Mouse (Mus musculus): ENCODE measurements around the gene Etnk2. TPM values are rescaled to one million over a fixed set of nuclear protein-coding genes. Genes with fewer than 3 reads are reported as not detected.

Gene Etnk2
- polyA plus RNA-seq, 1 experiment = 0.18 TPM

DNA sequence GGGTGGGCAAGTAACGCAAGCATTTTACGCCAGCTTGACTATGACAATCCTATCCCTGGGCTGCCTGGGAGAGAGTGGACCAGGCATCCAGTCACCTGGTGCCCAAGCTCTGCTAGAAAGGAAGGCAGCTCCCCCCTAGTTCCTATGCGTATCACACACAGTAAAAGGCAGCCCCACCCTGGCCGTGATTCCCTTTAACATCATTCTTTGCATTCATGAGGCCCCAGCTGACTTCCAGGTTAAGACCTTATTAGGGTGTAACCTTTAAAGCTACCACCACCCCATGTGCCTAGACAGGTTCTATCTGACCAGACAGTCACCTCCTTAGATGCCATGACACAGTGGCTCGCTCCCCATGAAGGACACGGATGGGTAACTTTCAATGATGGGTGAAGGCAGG, 52.1 kb downstream of the Etnk2 start:
- 95% methylated on average over 6 of the region's 6 CpGs for WGBS
- no peak overlapping the region for H3K4me3 ChIP-seq (ENCODE audit: control insufficient read depth, insufficient read depth, low read length)

DNA sequence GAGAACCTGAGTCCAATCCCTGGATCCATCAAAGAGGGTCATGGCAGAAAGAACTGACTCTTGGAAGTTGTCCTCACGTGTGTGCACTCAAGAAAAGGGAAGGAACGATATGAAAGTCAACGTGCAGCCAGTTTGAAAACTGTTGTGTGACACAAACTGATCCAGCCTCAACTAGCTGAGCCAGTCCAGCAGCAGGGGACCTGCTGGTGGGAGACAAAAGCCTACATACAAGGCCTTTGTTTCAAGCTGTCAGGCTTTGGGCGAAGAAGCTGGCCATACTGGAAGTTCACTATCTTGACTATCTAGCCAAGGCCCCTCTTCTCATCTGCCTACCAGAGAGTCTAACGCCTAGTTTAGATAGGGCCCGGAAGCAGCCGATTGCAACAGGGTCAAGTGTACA, 53.1 kb downstream of the Etnk2 start:
- no peak overlapping the region for H3K4me3 ChIP-seq (ENCODE audit: control insufficient read depth, insufficient read depth, low read length)
- 91% methylated on average over 7 of the region's 7 CpGs for WGBS
- no peaks in the 10 kb centered on the region for H3K36me3 ChIP-seq (ENCODE audit: control insufficient read depth, insufficient read depth, low read length)
- no peaks in the 10 kb centered on the region for H3K27me3 ChIP-seq (ENCODE audit: control insufficient read depth, insufficient read depth, low read length)
- peaks cover 29% of the 10 kb centered on the region for H3K4me1 ChIP-seq (replicated peaks; ENCODE audit: control insufficient read depth, insufficient read depth, low read length)
- no peak for DNase-seq
- TF ChIP-seq CTCF (IDR thresholded peaks at IDR 0.05; ENCODE audit: borderline replicate concordance, control insufficient read depth, extremely low read depth, insufficient read depth, low read length, poor library complexity) = no peak
- TF ChIP-seq POLR2A (IDR thresholded peaks at IDR 0.05; ENCODE audit: control insufficient read depth, extremely low read depth, insufficient read depth, low read length, poor library complexity) = no peak
- no peak overlapping the region for H3K27ac ChIP-seq (ENCODE audit: control insufficient read depth, insufficient read depth, low read length)

More for the DNA sequence above, 52.1 kb downstream of the Etnk2 start:
- no peak for TF ChIP-seq POLR2A (IDR thresholded peaks at IDR 0.05; ENCODE audit: control insufficient read depth, extremely low read depth, insufficient read depth, low read length, poor library complexity)
- no peak for TF ChIP-seq CTCF (IDR thresholded peaks at IDR 0.05; ENCODE audit: borderline replicate concordance, control insufficient read depth, extremely low read depth, insufficient read depth, low read length, poor library complexity)
- no peak for DNase-seq
- Histone ChIP-seq H3K36me3 (ENCODE audit: control insufficient read depth, insufficient read depth, low read length) (no peaks in the 10 kb centered on the region), H3K27ac (ENCODE audit: control insufficient read depth, insufficient read depth, low read length) (no peak overlapping the region), H3K27me3 (ENCODE audit: control insufficient read depth, insufficient read depth, low read length) (no peaks in the 10 kb centered on the region), H3K4me1 (replicated peaks; ENCODE audit: control insufficient read depth, insufficient read depth, low read length) (peaks cover 27% of the 10 kb centered on the region)

DNA sequence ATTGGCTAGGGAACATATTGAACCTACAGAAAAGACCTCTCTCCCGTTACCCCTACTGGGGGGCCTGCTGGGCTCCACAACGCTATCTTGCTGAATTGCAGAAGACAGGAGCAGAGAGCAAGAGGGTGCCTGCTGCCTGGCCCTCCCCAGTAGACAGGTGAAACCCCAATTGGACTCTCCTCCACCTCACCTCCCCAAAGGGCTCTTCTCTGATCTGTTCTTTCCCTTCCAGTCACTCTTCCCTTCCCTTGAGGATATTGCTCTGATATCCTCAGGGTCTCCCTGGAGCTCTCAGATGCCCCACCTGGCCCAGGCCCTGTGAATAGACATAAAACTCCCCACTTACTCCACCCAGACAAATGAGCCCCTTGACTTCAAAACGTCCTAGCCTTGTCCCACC, 53.7 kb downstream of the Etnk2 start:
- H3K4me1 ChIP-seq (replicated peaks; ENCODE audit: control insufficient read depth, insufficient read depth, low read length) = peaks cover 29% of the 10 kb centered on the region
- WGBS = 69% methylated on average over 3 of the region's 3 CpGs
- no peak for DNase-seq

GRCm38 (mm10) chr1:133417539-133417938, 54.2 kb downstream of the Etnk2 start:
- Histone ChIP-seq H3K27me3 (ENCODE audit: control insufficient read depth, insufficient read depth, low read length) (no peaks in the 10 kb centered on the region), H3K4me1 (replicated peaks; ENCODE audit: control insufficient read depth, insufficient read depth, low read length) (peaks cover 31% of the 10 kb centered on the region), H3K27ac (ENCODE audit: control insufficient read depth, insufficient read depth, low read length) (no peak overlapping the region), H3K36me3 (ENCODE audit: control insufficient read depth, insufficient read depth, low read length) (no peaks in the 10 kb centered on the region), H3K4me3 (ENCODE audit: control insufficient read depth, insufficient read depth, low read length) (no peak overlapping the region)
- WGBS = 81% methylated on average over 1 of the region's 1 CpGs
- TF ChIP-seq CTCF (IDR thresholded peaks at IDR 0.05; ENCODE audit: borderline replicate concordance, control insufficient read depth, extremely low read depth, insufficient read depth, low read length, poor library complexity) (no peak), POLR2A (IDR thresholded peaks at IDR 0.05; ENCODE audit: control insufficient read depth, extremely low read depth, insufficient read depth, low read length, poor library complexity) (no peak)
- DNase-seq = no peak

More for the DNA sequence above, 53.7 kb downstream of the Etnk2 start:
- no peak for TF ChIP-seq CTCF (IDR thresholded peaks at IDR 0.05; ENCODE audit: borderline replicate concordance, control insufficient read depth, extremely low read depth, insufficient read depth, low read length, poor library complexity)
- no peak for TF ChIP-seq POLR2A (IDR thresholded peaks at IDR 0.05; ENCODE audit: control insufficient read depth, extremely low read depth, insufficient read depth, low read length, poor library complexity)
- Histone ChIP-seq H3K4me3 (ENCODE audit: control insufficient read depth, insufficient read depth, low read length) (no peak overlapping the region), H3K27me3 (ENCODE audit: control insufficient read depth, insufficient read depth, low read length) (no peaks in the 10 kb centered on the region), H3K27ac (ENCODE audit: control insufficient read depth, insufficient read depth, low read length) (no peak overlapping the region), H3K36me3 (ENCODE audit: control insufficient read depth, insufficient read depth, low read length) (no peaks in the 10 kb centered on the region)

- H3K27ac ChIP-seq (ENCODE audit: control insufficient read depth, insufficient read depth, low read length) = no peak overlapping the region
- peaks cover 32% of the 10 kb centered on the region for H3K4me1 ChIP-seq (replicated peaks; ENCODE audit: control insufficient read depth, insufficient read depth, low read length)
- WGBS = 18% methylated on average over 28 of the region's 28 CpGs
Measured at GRCm38 (mm10) chr1:133418164-133418800, 54.9 kb downstream of the Etnk2 start.

GRCm38 (mm10) chr1:133419178-133419834, 55.9 kb downstream of the Etnk2 start:
- no peak overlapping the region for H3K4me3 ChIP-seq (ENCODE audit: control insufficient read depth, insufficient read depth, low read length)
- peaks cover 40% of the 10 kb centered on the region for H3K4me1 ChIP-seq (replicated peaks; ENCODE audit: control insufficient read depth, insufficient read depth, low read length)
- no peak overlapping the region for H3K27ac ChIP-seq (ENCODE audit: control insufficient read depth, insufficient read depth, low read length)
- no peaks in the 10 kb centered on the region for H3K36me3 ChIP-seq (ENCODE audit: control insufficient read depth, insufficient read depth, low read length)
- TF ChIP-seq CTCF (IDR thresholded peaks at IDR 0.05; ENCODE audit: borderline replicate concordance, control insufficient read depth, extremely low read depth, insufficient read depth, low read length, poor library complexity) = no peak
- TF ChIP-seq POLR2A (IDR thresholded peaks at IDR 0.05; ENCODE audit: control insufficient read depth, extremely low read depth, insufficient read depth, low read length, poor library complexity) = no peak
- H3K27me3 ChIP-seq (ENCODE audit: control insufficient read depth, insufficient read depth, low read length) = peaks cover 4% of the 10 kb centered on the region; the same call in 1 of the 2 replicates
- no peak for DNase-seq
- 92% methylated on average over 3 of the region's 3 CpGs for WGBS

More at GRCm38 (mm10) chr1:133418164-133418800, 54.9 kb downstream of the Etnk2 start:
- H3K36me3 ChIP-seq (ENCODE audit: control insufficient read depth, insufficient read depth, low read length) = no peaks in the 10 kb centered on the region
- H3K27me3 ChIP-seq (ENCODE audit: control insufficient read depth, insufficient read depth, low read length) = no peaks in the 10 kb centered on the region
- no peak for TF ChIP-seq CTCF (IDR thresholded peaks at IDR 0.05; ENCODE audit: borderline replicate concordance, control insufficient read depth, extremely low read depth, insufficient read depth, low read length, poor library complexity)
- no peak for TF ChIP-seq POLR2A (IDR thresholded peaks at IDR 0.05; ENCODE audit: control insufficient read depth, extremely low read depth, insufficient read depth, low read length, poor library complexity)
- DNase-seq = peak; percentile 17
- peak overlapping the region; percentile 7 for H3K4me3 ChIP-seq (ENCODE audit: control insufficient read depth, insufficient read depth, low read length)

All from thymus, adult 2 months (tissue).